20 mouse cellular contexts compared by ENCODE assay signal in the genomic region with DNA sequence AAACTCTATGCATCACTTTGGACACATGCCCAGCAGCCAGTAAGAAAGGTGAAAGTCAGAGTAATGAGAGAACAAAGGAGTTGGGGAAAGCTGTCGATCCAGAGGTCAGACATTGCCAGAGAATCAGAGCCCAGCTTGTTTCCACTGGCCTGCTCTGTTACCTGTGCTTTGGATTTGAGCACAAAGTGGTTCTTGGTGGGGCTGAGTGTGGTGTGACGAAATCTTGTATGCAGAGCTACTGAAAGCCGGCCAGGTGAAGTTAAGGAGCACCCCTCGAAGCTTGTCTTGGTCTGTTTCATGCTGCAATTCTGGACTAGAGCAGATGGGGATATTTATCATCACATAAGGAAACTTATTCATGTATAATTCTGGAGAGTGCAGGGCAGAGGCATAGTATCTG.
"Had no signal": no experiment of that assay in that cellular context is flagged by ENCODE, and none has a peak within 500 bp of the region (broad histone marks: within the 10 kb centered on the region; RNA-seq: fewer than 3 reads in every experiment).

No protein-coding gene starts in this region.

- H3K9ac ChIP-seq: kidney, embryonic 15.5 days; liver, embryonic 14.5 days; lung, embryonic 15.5 days; midbrain, embryonic 12.5 days; midbrain, embryonic 15.5 days; neural tube, embryonic 12.5 days; neural tube, embryonic 15.5 days had no signal

- H3K9me3 ChIP-seq: kidney, embryonic 15.5 days; lung, embryonic 15.5 days; midbrain, embryonic 12.5 days; midbrain, embryonic 15.5 days; neural tube, embryonic 12.5 days; neural tube, embryonic 15.5 days had no signal

- H3K27me3 ChIP-seq: kidney, embryonic 15.5 days; lung, embryonic 15.5 days; midbrain, embryonic 12.5 days; midbrain, embryonic 15.5 days; neural tube, embryonic 12.5 days; neural tube, embryonic 15.5 days had no signal

- ATAC-seq: inflammation-experienced regulatory T-cells, adult 6 months; intestine, embryonic 16.5 days; midbrain, embryonic 15.5 days had no signal

- H3K4me2 ChIP-seq: kidney, embryonic 15.5 days; liver, embryonic 11.5 days; lung, embryonic 15.5 days; midbrain, embryonic 12.5 days; midbrain, embryonic 15.5 days; neural tube, embryonic 12.5 days; neural tube, embryonic 15.5 days had no signal

- H3K36me3 ChIP-seq: kidney, embryonic 15.5 days; lung, embryonic 15.5 days; midbrain, embryonic 12.5 days; midbrain, embryonic 15.5 days; neural tube, embryonic 12.5 days; neural tube, embryonic 15.5 days had no signal

- H3K4me1 ChIP-seq: neural tube, embryonic 12.5 days had no signal

- DNase-seq: kidney, adult 2 months; kidney, postnatal 10 days; kidney, postnatal 36 days; layer of hippocampus, postnatal 36 days; right cerebral cortex, adult 18-20 months; right cerebral cortex, postnatal 25 days; thymus, adult 2 months; thymus, postnatal 25 days had no signal

- H3K4me3 ChIP-seq: kidney, embryonic 15.5 days; left cerebral cortex, adult 2 months; lung, embryonic 15.5 days; midbrain, embryonic 12.5 days; midbrain, embryonic 15.5 days; neural tube, embryonic 12.5 days; neural tube, embryonic 15.5 days had no signal

- H3K27ac ChIP-seq: kidney, embryonic 15.5 days; left cerebral cortex, adult 2 months; liver, embryonic 14.5 days; lung, embryonic 15.5 days; macrophage; midbrain, embryonic 12.5 days; midbrain, embryonic 15.5 days; neural tube, embryonic 12.5 days; neural tube, embryonic 15.5 days had no signal
